Mouse (Mus musculus): ENCODE data around the gene Plpp6. TPM values are rescaled to one million over a fixed set of nuclear protein-coding genes. Genes with fewer than 3 reads are reported as not detected.

The Plpp6 gene
- total RNA-seq, 2 experiments from 2014 or later: 57.4 to 58.1 TPM

DNA sequence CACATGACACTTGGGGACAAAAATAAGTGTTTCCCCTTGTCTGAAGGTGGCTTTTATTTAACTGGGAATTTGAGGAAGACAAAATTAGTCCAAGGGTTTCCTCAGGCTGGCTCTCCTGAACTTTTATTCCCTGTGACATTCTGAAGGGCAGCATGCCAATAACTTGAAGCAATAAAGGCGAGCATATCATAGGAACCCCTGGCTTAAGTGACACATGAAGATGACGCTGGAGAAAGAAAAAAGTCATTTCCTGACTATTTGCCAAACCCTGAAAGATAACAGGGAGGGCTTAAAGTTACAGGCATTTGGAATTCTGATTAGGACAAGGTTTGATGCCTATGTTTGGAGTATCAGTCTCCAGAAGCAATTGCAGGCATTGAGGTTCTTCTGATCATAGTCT lies 16.4 kb upstream of the Plpp6 start:
- DNase-seq (ENCODE audit: extremely low spot score in 1 of 2, low spot score in 2 of 2): no peak
- Histone ChIP-seq H3K27ac (no peak overlapping the region), H3K4me3 (no peak overlapping the region)
- intact Hi-C loops (cut with DNase I): no loop called here
- no peak for TF ChIP-seq CTCF (IDR thresholded peaks at IDR 0.05)

DNA sequence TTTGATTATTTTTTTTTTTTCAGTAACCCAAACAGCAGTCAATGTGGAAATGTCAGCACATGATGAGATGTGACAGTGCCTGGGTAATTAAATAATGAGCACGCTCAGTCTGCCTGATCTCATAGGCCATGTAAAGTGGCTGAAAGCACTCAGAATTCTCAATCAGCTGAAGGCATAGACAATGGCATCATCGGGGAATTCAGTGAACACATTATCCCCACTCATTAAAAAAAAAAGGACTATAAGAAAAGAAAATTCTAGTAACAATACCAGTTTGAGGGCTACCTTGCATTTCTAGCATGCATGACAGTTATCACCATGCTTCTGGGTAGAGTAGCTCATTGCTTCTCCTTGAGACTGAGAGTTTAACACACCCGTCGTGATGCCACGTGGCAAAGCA lies 12.5 kb upstream of the Plpp6 start:
- DNase-seq (ENCODE audit: extremely low spot score in 1 of 2, low spot score in 2 of 2): no peak
- Histone ChIP-seq H3K27ac (no peak overlapping the region), H3K4me3 (no peak overlapping the region)
- intact Hi-C loops (cut with DNase I): no loop called here
- TF ChIP-seq CTCF (IDR thresholded peaks at IDR 0.05): no peak

DNA sequence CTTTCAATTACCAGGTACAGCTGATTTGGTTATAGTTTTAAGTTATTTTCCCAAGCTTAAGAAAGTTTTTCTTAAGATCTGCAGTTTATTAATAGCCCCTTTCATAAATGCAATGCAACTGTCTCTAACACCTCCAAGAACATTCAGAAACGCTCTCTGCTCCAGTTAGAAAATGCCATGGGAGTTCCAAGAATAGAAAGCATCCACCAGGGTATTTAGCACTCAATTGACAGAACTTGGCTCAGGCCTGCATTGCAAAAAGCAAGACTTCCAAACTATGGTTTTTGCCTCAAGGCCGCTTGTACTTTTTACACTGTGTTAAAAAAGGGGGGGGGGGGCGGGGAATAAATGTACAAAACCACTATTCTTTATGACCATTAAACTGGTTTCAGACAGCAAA lies 640 bp upstream of the Plpp6 start:
- TF ChIP-seq CTCF (IDR thresholded peaks at IDR 0.05): no peak
- Histone ChIP-seq H3K4me3 (peak overlapping the region; percentile 79), H3K27ac (peak overlapping the region; percentile 95)
- peak in 1 of 2 experiments; percentile 29 for DNase-seq (ENCODE audit: extremely low spot score in 1 of 2, low spot score in 2 of 2)
- intact Hi-C loops (cut with DNase I): loop anchor here (1.0 to 2.0 kb wide), 3 partner anchors 60 to 186 kb away; partner anchors contain the start of gene Slc1a1

DNA sequence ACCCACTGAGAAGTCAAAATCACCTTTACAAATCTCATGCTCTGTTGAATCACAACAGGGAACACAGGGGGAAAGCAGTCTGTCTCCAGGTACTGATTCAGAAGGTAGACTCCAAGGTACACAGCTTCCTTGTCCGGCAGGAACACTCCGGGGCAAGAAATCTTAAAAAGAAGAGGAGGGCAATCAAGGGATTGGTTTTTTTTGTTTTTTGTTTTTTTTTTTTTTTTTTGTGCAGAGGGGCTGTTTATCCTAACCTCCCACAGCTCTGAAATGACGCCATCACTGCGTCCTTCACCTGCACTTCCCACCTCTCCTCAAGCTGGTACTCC lies 276 bp upstream of the Plpp6 start:
- peak overlapping the region; percentile 79 for H3K4me3 ChIP-seq
- intact Hi-C loops (cut with DNase I): loop anchor here (1.0 to 2.0 kb wide), 3 partner anchors 61 to 187 kb away; partner anchors contain the start of gene Slc1a1
- no peak for DNase-seq (ENCODE audit: extremely low spot score in 1 of 2, low spot score in 2 of 2)
- no peak; the same call in 1 of the 2 replicates for TF ChIP-seq CTCF (IDR thresholded peaks at IDR 0.05)
- H3K27ac ChIP-seq: peak overlapping the region; percentile 95

DNA sequence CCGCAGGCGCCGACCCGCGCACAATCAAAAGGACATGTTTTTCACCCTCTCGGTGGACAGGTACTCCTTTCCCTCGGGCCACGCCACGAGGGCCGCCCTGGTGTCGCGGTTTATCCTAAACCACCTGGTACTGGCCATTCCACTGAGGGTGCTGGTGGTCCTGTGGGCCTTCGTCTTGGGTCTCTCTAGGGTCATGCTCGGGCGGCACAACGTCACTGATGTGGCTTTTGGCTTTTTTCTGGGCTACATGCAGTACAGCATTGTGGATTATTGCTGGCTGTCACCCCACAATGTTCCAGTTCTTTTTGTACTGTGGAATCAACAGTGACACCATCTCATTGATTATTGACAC lies 775 bp downstream of the Plpp6 start:
- no peak for TF ChIP-seq CTCF (IDR thresholded peaks at IDR 0.05)
- intact Hi-C loops (cut with DNase I): loop anchor here (2.0 kb wide), 1 partner anchor 68 kb away; no protein-coding TSS in a partner anchor
- Histone ChIP-seq H3K27ac (peak overlapping the region; percentile 95), H3K4me3 (peak overlapping the region; percentile 79)
- DNase-seq (ENCODE audit: extremely low spot score in 1 of 2, low spot score in 2 of 2): no peak

DNA sequence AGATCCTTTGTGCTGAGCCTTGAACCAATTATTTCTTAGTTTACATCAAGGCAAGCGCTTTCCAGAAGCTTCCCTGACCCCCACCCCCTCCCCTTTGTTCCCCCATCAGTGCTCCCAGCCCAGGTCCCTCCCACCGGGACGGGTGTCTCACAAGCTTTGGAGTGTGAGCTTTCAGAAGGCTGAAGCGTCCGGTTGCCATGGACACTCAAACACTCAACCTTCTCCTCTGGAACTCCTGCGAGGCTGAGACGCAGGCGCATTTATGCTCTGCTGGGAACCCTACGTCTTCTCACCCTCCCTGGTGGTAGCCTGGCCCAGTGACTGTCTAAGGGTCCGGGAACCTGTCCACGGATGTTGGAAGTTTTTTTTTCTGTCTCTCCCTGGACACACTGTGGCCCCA lies 3.9 kb downstream of the Plpp6 start, which contains the start of gene 4430402I18Rik:
Gene 4430402I18Rik, minus strand, starts transcription at position 149 of the 400 bp plus-strand sequence.
- TF ChIP-seq CTCF (IDR thresholded peaks at IDR 0.05): no peak; the same call in 1 of the 2 replicates
- no peak within 1 kb of the TSS for H3K27ac ChIP-seq
- 0 out of 2 replicates have a peak within 1 kb of the TSS, but pooled peaks have one; percentile 16 for H3K4me3 ChIP-seq
- peak; percentile 28 to 48 for DNase-seq (ENCODE audit: extremely low spot score in 1 of 2, low spot score in 2 of 2)
- intact Hi-C loops (cut with DNase I): loop anchor here (5.0 kb wide), 1 partner anchor 285 kb away; the partner anchor contains the start of gene Jak2

DNA sequence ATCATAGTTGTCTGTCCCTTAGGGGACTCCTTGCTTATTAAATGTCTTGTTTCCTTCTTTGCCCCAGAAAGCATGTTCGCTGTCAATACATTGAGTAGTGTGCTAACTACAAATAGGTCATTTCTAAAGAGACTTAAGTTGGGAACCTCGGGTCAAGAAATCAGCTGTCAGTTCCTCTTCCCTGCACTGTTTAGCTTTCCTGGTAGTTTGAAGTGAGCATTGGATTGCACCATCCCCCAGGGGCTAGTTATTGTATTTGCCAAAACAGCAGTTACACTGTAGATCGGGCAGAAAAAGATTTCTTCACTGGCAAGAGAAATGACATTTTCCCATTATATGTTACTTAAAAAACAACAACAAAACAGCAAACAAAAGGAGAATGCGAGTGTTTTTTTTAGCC lies 4.4 kb downstream of the Plpp6 start:
- Histone ChIP-seq H3K27ac (no peak overlapping the region), H3K4me3 (no peak overlapping the region)
- no peak for DNase-seq (ENCODE audit: extremely low spot score in 1 of 2, low spot score in 2 of 2)
- TF ChIP-seq CTCF (IDR thresholded peaks at IDR 0.05): no peak
- intact Hi-C loops (cut with DNase I): loop anchor here (5.0 kb wide), 1 partner anchor 284 kb away; the partner anchor contains the start of gene Jak2

DNA sequence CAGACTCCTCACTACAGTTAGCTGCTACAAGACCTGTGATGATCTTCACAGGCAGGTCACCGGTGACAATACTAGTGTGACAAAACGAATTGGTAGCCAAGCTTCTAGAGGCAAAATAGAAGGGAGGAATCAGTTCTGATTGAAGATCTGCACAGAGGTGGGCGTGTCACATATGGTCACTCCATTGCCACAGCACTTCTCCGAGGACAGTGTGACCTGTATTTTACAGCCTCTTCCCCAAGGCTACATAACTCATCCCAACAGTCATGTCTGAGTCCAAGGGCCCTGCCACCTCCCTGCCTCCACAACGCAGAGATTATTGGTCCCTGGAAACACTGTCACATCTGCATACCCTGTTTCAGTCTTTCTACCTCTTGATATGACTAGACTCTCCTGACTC lies 5.5 kb downstream of the Plpp6 start:
- TF ChIP-seq CTCF (IDR thresholded peaks at IDR 0.05): no peak
- Histone ChIP-seq H3K27ac (no peak overlapping the region), H3K4me3 (no peak overlapping the region)
- intact Hi-C loops (cut with DNase I): loop anchor here (5.0 kb wide), 1 partner anchor 283 kb away; the partner anchor contains the start of gene Jak2
- DNase-seq (ENCODE audit: extremely low spot score in 1 of 2, low spot score in 2 of 2): no peak

DNA sequence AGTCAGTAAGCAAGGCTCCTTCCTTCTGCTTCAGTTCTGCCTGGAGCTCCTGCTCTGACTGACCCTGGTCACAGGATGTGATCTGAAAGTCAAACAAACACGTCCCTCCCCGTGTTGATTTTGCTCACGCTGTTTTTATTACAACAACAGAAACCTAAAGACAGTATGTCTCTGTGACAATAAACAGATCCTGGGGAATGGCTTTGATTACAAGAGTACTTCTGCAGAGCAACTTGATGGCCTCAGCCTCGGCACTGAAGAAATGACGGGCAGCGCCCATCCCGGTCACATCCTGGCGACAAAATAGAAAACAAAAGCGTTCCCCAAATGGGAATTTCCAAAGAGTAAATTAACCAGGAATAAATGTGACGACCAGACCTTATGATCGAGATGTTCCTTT lies 6.5 kb downstream of the Plpp6 start:
- H3K27ac ChIP-seq: peak overlapping the region; percentile 41; the same call in 1 of the 2 replicates
- intact Hi-C loops (cut with DNase I): no loop called here
- no peak for TF ChIP-seq CTCF (IDR thresholded peaks at IDR 0.05)
- DNase-seq (ENCODE audit: extremely low spot score in 1 of 2, low spot score in 2 of 2): no peak
- H3K4me3 ChIP-seq: no peak overlapping the region

DNA sequence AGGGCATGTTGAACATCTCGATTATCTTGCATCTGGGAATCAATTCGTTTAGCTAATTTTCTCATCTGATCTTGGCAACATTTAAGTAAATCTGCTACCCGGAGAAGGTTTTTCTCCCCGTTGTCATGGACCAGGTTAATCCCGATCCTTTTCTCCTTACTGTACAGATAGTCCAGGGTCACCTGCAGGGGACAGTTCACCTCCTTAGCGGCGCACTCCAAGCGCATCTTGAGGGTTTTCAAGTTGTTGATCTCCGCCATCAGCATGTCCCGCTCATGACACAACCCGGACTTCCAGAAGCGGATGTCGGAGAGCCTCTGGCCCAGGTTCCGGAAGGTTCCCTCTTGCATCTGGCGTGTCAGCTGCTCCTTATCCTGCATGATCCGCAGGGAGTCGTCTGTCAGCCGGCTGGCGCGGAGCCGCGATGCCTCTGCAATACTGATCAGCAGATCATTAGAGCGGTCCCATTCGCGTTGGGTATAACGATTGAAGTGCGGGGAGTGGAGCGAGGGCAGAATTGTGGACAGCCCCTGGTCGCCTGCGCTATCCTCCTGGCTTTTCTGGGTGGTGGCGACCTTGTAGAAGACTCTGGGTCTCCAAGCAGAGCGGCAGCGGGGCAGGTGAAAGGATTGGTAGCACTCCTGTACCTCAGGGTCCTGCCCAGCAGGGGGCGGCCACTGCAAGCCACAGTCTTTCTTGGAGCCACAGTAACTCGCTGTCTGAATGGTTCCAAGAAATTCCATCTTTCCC lies 11.3 kb downstream of the Plpp6 start:
- TF ChIP-seq CTCF (IDR thresholded peaks at IDR 0.05): peak; percentile 93
- Histone ChIP-seq H3K4me3 (peak overlapping the region; percentile 46), H3K27ac (0 out of 2 replicates have a peak overlapping the region, but pooled peaks have one; percentile 24)
- intact Hi-C loops (cut with DNase I): loop anchor here (5.0 kb wide), 2 partner anchors 87 to 198 kb away; no protein-coding TSS in a partner anchor
- DNase-seq (ENCODE audit: extremely low spot score in 1 of 2, low spot score in 2 of 2): peak; percentile 79 to 80

DNA sequence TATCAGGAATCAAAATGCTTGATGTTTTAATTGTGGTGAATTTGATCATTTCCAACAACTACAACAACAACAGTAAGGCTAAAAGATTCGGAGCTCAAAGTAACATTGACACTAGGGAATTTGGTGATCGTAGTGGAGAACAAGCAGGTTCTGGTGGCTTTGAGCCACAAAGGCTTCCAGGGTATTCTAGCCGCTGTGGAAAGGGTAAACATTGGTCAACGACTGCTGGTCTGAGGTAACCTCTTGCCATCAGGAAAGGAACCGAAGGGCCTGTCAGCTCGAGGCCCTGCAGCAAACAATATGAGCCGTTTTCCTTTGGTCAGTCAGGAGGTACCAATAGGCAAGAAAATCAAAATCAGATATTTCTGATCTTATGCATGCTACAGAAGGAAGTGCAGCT lies 18.9 kb downstream of the Plpp6 start:
- intact Hi-C loops (cut with DNase I): no loop called here
- no peak for TF ChIP-seq CTCF (IDR thresholded peaks at IDR 0.05)
- no peak overlapping the region for H3K27ac ChIP-seq
- no peak overlapping the region for H3K4me3 ChIP-seq
- no peak for DNase-seq (ENCODE audit: extremely low spot score in 1 of 2, low spot score in 2 of 2)

DNA sequence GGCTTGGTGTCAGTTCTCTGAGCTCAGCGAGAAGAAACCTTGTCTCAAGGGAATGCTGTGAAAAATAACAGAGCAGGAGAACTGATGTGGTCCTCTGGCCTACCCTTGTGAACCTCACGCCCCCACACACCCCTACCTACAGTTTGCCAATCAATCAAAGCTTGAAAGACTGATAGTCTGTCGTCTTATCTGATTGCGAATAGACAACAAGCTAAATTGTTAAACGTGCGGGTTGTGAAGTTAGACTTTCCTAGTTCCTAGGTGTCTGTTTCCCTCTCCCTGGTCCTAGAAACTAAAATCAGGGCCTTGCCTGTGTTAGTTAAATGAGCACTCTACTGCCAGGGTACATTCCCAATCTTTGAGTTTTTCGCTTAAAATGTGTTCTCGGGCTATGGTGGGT lies 25.8 kb downstream of the Plpp6 start:
- H3K27ac ChIP-seq: peak overlapping the region; percentile 97
- TF ChIP-seq CTCF (IDR thresholded peaks at IDR 0.05): no peak
- intact Hi-C loops (cut with DNase I): no loop called here
- no peak for DNase-seq (ENCODE audit: extremely low spot score in 1 of 2, low spot score in 2 of 2)
- peak overlapping the region; percentile 76 for H3K4me3 ChIP-seq

Measured in left cerebral cortex, adult 2 months (tissue).